Mouse (Mus musculus): ENCODE measurements at regions not wholly inside any gene's neighbourhood (a gene's known extent, or its start where the extent isn't known, plus 50 kb on each side); places are given as distances from the start of the nearest gene placed in this dataset.
A peak's percentile ranks its signal among the peaks of the same experiment; 100 is the strongest.
"Not testable (repeated sequence)": the region's sequence is repeated elsewhere in the genome, so short reads cannot be mapped to it uniquely, and the experiment has no call there.

- DNase-seq (ENCODE audit: low spot score in 2 of 2) = peak in 1 of 2 experiments; percentile 16
- intact Hi-C loops (cut with DNase I) = no loop called here
Measured at GRCm38 (mm10) chr5:129256136-129256535, 159.6 kb downstream of the Adgrd1 start.

DNA sequence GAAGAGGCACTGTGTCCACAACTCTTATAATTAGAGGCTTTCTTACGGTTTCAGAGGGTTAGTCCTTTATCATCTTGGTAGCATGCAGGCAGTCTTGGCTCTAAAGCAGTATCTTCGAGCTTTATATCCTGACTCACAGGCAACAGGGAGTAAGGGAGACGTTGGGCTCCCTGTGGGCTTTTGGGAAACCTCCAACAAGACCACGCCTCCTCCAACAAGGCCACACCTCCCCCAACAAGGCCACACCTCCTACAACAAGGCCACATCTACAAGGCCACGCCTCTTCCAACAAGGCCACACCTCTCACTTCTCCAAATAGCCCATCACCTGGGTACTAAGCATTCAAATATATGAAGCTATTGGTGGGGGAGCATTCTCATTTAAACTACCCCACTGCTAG, 160.7 kb downstream of the Adgrd1 start:
- intact Hi-C loops (cut with DNase I) = no loop called here
- no peak for DNase-seq (ENCODE audit: low spot score in 2 of 2)

GRCm38 (mm10) chr5:129260689-129261088, 164.1 kb downstream of the Adgrd1 start:
- intact Hi-C loops (cut with DNase I) = no loop called here
- no peak for DNase-seq (ENCODE audit: low spot score in 2 of 2)

- no peak for DNase-seq (ENCODE audit: low spot score in 2 of 2)
- intact Hi-C loops (cut with DNase I) = no loop called here
Measured at GRCm38 (mm10) chr5:129263118-129263517, 166.6 kb downstream of the Adgrd1 start.

- no peak for DNase-seq (ENCODE audit: low spot score in 2 of 2)
- intact Hi-C loops (cut with DNase I) = no loop called here
Measured at GRCm38 (mm10) chr5:129264363-129264762, 167.8 kb downstream of the Adgrd1 start.

GRCm38 (mm10) chr5:129268456-129268855, 171.9 kb downstream of the Adgrd1 start:
- intact Hi-C loops (cut with DNase I) = no loop called here
- DNase-seq (ENCODE audit: low spot score in 2 of 2) = peak in 1 of 2 experiments; percentile 38

DNA sequence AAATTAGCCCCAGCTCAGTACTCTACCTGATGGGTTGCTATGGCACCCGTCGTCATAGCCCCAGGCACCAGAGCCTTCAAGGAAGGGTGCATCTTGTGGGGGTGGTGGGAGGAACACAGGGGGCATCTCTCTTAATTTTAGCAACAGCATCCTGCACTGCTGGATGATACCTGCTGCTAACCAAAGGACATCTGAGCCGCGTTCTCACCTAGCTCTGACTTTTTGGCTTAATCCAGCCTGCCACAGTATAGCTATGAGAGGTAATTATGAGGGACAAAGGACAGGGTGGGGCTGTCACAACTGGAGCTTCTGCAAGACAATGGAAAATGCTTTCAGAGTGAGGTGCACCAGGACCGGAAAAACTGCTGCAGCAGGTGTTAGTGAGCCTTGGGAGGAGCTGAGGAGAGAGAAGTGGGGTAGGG, 173.5 kb downstream of the Adgrd1 start:
- no peak for DNase-seq (ENCODE audit: low spot score in 2 of 2)
- intact Hi-C loops (cut with DNase I) = no loop called here

DNA sequence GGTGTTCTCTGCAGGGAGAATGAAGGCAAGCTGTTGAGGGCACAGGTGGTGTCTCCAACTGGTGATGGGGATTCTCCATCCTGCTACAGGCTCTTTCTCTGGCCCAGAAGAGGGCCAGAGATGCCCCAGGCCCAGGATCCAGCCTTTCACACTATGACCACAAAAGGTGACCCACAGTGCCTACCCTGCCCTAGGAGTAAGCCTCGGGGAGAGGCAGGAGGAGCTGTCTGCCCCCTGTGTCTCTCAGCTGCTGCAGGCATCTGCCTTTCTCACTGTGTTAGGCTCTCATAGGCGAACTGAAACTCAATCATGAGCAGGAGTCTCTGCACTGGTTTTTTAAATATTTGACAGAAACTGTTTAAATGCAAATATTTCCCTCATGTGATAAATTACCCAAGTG, 184.9 kb downstream of the Adgrd1 start:
- intact Hi-C loops (cut with DNase I) = no loop called here
- DNase-seq (ENCODE audit: low spot score in 2 of 2) = no peak

DNA sequence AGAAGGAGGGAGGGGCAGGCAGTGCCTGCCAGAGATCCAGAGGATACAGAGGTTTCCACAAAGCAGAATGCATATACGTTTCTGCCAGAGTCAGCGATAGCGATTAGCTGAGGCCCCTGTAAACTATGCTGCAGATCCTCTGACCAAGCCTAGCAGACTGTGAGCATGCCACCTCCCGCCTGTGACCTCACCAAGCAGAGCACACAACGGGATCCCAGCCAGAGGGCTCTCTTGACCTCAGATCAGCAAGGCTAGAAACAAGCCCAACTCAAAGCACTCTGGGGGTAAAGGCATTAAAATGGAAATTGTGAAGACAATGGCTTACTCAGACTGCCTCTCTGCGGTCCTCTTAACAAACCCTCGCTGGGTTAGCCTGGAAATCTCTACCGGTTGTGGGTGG, 185.6 kb downstream of the Adgrd1 start:
- DNase-seq (ENCODE audit: low spot score in 2 of 2) = no peak
- intact Hi-C loops (cut with DNase I) = no loop called here

DNA sequence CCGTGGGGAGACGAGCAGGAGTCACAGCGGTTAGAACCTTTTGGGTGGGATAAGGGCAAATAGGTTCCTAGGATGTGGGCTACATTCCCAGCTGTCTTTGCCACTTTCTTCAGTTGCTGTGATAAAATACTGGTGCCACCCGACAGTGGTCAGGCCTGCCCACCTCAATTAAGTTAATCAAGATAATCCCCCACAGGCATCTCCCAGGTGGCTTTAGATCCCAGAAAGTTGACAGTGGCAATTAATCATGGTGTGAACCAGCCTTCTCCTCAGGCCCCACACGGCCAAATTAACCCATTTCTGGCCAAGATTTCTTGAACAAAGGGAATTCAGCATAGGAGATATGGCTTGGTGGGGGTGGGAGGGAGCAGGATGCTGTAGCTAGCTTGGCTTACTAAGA, 186.3 kb downstream of the Adgrd1 start:
- intact Hi-C loops (cut with DNase I) = no loop called here
- no peak for DNase-seq (ENCODE audit: low spot score in 2 of 2)

GRCm38 (mm10) chr5:129287481-129287880, 190.9 kb downstream of the Adgrd1 start:
- DNase-seq (ENCODE audit: low spot score in 2 of 2) = no peak
- intact Hi-C loops (cut with DNase I) = no loop called here

DNA sequence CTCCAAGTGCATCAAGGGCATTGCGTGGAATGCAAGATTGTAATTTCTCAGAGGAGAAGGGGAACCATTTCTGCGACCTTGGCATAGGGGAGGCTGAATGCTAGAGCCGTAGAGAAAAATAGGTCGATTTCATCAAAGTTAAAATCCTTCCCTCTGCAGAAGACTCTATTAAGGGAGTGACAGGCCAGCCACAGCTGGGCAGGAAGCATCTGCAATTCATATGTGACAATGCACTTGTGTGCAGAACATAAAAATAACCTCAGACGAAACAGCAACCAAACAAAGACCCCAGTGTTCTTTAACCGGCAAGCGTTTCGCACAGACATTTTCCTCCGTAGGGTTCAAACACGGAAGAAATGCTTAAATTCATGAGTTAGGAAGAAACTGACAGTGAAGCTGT, 196.3 kb downstream of the Adgrd1 start:
- DNase-seq (ENCODE audit: low spot score in 2 of 2); intact Hi-C loops (cut with DNase I): not testable (repeated sequence)

GRCm38 (mm10) chr5:129294861-129295542, 198.5 kb downstream of the Adgrd1 start:
- intact Hi-C loops (cut with DNase I) = not testable (repeated sequence)

GRCm38 (mm10) chr5:129297657-129298349, 201.3 kb downstream of the Adgrd1 start:
- peak in 1 of 2 experiments; percentile 23 for DNase-seq (ENCODE audit: low spot score in 2 of 2)
- intact Hi-C loops (cut with DNase I) = no loop called here

More at GRCm38 (mm10) chr5:129294861-129295542, 198.5 kb downstream of the Adgrd1 start:
- peak; percentile 28 to 33 for DNase-seq (ENCODE audit: low spot score in 2 of 2)

- intact Hi-C loops (cut with DNase I) = no loop called here
- no peak for DNase-seq (ENCODE audit: low spot score in 2 of 2)
Measured at GRCm38 (mm10) chr5:129298646-129299455, 202.2 kb upstream of the Sfswap start.

DNA sequence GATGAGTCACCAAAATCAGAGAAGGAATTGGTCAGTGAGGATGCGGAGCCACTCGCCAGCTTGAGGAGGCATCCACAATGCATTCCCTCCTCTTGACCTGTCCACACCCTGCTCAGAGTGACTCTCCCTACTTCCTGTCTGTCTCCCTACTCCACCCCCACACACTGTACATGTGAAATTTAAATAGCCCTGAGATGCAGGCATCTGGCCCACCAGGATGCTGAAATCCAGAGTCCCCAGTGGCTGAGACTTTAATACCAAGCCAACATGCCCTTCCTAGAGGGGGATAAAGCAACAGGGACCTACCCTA, 201.6 kb upstream of the Sfswap start:
- intact Hi-C loops (cut with DNase I) = no loop called here
- no peak for DNase-seq (ENCODE audit: low spot score in 2 of 2)

- peak in 1 of 2 experiments; percentile 35 for DNase-seq (ENCODE audit: low spot score in 2 of 2)
- intact Hi-C loops (cut with DNase I) = no loop called here
Measured at GRCm38 (mm10) chr5:129300423-129300822, 200.6 kb upstream of the Sfswap start.

DNA sequence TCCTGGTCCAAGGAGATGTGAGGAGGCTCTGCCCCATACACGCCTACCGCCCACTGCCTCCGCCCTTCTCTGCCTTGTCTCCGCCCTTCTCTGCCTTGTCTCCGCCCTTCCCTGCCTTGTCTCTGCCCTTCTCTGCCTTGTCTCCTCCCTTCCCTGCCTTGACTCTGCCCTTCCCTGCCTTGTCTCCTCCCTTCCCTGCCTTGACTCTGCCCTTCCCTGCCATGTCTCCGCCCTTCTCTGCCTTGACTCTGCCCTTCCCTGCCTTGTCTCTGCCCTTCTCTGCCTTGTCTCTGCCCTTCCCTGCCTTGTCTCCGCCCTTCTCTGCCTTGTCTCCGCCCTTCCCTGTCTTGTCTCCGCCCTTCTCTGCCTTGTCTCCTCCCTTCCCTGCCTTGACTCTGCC, 185.4 kb upstream of the Sfswap start:
- DNase-seq (ENCODE audit: low spot score in 2 of 2) = no peak
- intact Hi-C loops (cut with DNase I) = no loop called here

- intact Hi-C loops (cut with DNase I) = no loop called here
- no peak for DNase-seq (ENCODE audit: low spot score in 2 of 2)
Measured at GRCm38 (mm10) chr5:129331094-129331523, 169.9 kb upstream of the Sfswap start.

DNA sequence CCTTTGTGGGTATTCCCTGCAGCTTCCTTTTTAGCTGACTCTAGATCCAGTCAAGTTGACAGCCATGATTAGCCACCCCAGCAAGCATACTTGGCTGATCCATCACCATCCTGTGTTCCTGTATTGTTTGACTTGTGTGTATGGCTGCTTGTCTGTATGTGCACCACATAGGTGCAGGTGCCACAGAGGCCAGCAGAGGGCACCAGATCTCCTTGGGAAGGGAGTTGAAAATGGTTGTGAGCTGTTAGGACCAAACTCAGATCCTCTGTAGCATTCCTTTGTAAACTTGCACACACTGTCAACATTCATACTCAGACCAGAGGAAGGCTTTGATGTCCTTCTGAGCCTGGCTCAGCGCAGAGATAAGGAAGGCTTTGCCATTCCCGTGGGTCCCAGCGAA, 169.0 kb upstream of the Sfswap start:
- DNase-seq (ENCODE audit: low spot score in 2 of 2) = no peak
- intact Hi-C loops (cut with DNase I) = no loop called here

DNA sequence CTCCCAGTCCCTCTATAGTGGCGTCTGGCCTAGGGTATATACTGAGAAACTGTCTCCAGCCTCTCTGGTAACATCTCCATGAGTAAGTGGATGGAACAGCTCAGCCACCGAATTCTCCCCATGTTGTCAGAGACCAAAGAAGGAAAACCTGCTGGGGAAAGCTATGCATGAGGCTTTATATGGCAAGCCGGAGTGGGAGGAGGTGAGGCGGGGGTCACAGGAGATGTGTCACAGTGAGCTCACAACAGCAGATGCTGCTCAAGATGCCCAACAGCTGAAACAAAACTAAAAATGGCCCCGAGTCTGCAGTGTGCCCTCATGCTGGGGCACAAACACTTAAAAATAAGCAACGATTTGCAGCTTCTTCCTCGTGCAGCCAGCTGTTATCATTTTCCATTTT, 162.5 kb upstream of the Sfswap start:
- intact Hi-C loops (cut with DNase I) = loop anchor here (5.0 kb wide), 1 partner anchor 254 kb away; no protein-coding TSS in a partner anchor
- peak; percentile 40 to 82 for DNase-seq (ENCODE audit: low spot score in 2 of 2)
